ENCODE assay signal across 8 mouse cellular contexts in genomic region chr7:124855056-124855455, GRCm38 (mm10).
DNase-seq lines count a peak whose midpoint lies in the region.

No protein-coding gene starts in this region.

- DNase-seq in lung, postnatal 4 days = peak; percentile 5 to 46
- DNase-seq in lung, postnatal 25 days (ENCODE audit: low spot score) = no peak
- DNase-seq in frontal cortex, postnatal 10 days (ENCODE audit: low spot score in 2 of 2) = peak; percentile 20
- peak; percentile 45 to 59 for DNase-seq in left cerebral cortex, adult 18-20 months (ENCODE audit: low spot score in 2 of 2)
- DNase-seq in right cerebral cortex, postnatal 4 days = peak; percentile 23
- no peak for DNase-seq in spleen, postnatal 14 days (ENCODE audit: low spot score in 2 of 2)
- no peak for DNase-seq in adrenal gland, adult 8-10 months
- DNase-seq in yolk sac, embryonic 10.5 days (ENCODE audit: low spot score) = no peak

Comparison
In these comparisons a context has a peak if more than half of its experiments do, and no peak if none do; other contexts are left out.
1. DNase-seq: peak in lung, postnatal 4 days (2 of 2), frontal cortex, postnatal 10 days (2 of 2), left cerebral cortex, adult 18-20 months (2 of 2) and right cerebral cortex, postnatal 4 days (single experiment); none in lung, postnatal 25 days (single experiment), spleen, postnatal 14 days (0 of 2), adrenal gland, adult 8-10 months (single experiment) and yolk sac, embryonic 10.5 days (single experiment).